Mouse (Mus musculus): ENCODE measurements around the gene Prpf6. TPM values are rescaled to one million over a fixed set of nuclear protein-coding genes. Genes with fewer than 3 reads are reported as not detected.

Gene Prpf6
- polyA plus RNA-seq, 1 experiment: 28.2 TPM

GRCm38 (mm10) chr2:181658930-181659555 lies 67.4 kb downstream of the Prpf6 start:
- DNase-seq (ENCODE audit: low read depth): no peak

DNA sequence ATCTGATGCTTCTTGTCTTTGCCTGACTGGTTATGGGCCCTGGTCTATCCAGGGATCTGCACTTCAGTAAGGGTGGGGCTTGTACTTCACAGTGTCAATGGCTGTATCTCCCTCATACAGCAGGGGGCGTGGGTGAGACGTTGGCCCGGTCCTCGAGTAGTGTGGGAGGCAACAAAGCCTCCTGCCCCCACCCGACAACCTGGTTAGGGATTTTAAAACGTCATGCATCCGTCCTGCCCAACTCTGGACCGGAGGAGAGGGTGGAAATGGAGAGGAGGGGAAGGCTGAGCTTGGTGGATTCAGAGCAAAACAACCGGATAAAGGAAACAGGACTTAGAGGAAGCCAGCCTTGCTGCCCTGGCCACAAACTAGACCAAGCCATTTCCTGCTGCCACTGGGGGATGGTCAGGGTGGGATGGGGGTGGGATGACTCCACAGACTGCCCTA lies 68.0 kb downstream of the Prpf6 start:
- no peak for DNase-seq (ENCODE audit: low read depth)

DNA sequence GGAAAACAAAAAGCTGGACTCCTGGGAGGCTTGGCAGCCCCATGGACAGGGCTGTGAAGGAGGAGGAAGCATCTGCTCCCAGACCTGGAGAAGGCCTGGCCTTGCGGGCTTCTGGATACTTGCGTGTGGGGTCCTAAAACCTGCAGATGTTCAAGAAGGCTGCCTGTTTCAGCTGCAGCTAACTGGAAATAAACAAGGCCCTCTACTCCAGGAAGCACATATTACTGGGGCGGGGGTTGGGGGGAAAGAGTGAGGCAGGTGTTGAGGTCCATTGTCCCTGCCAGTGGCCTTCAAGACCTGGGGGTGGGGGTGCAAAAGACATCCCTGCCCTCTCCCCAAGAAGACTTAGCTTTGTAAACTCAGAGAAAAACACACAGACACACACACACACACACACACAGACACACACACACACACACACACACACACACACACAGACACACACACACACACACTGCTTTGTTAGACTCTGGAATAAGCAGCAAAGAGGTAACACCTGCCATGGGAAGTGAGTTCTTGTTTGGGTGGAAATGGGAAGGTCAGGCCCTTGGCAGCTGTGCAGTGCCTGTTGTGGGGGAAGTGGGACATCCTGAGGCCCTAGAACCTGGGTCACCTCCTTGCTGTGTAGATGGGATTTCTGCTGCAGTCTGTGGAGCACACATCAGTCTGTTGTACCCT lies 71.1 kb downstream of the Prpf6 start:
- no peak for DNase-seq (ENCODE audit: low read depth)

DNA sequence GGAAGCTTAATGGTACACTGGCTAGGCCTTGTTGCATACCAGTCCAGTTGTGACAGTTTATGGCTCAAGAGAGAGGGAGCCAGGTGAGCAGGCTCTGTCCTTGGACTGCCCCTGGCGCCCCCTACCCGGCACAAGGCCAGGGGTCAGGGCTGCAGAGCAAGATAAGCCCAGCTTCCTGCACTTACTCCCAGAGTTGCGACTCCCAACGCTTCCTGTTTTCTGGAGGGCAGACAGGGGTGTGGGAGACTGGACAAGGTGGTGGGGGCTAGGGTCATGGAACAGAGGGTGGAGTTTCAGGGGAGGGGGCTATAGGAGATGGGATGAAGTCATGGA lies 71.6 kb downstream of the Prpf6 start:
- no peak for DNase-seq (ENCODE audit: low read depth)

GRCm38 (mm10) chr2:181670285-181670912 lies 78.7 kb downstream of the Prpf6 start:
- no peak for DNase-seq (ENCODE audit: low read depth)

DNA sequence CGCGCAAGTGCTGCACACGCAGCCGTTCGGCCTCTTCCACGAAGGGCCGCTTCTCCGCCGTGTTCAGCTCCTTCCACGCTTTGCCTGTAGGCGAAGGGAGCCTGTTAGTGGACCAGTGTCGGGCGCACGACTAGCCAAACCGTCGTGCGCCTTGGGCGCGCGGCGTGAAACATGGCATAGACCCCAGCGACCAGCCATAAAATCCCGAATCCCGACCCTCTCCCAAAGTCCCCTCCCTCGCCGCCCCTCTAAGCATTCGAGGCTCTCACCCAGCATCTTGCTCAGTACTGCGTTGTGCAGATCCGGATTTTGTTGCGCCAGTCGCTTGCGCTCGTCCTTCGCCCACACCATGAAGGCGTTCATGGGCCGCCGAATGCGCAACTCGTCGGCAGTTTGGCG lies 79.2 kb downstream of the Prpf6 start:
- no peak for DNase-seq (ENCODE audit: low read depth)

GRCm38 (mm10) chr2:181671326-181671725 lies 79.7 kb downstream of the Prpf6 start, which contains the start of gene Sox18:
TSS of gene Sox18 (minus strand) at chr2:181671640.
- DNase-seq (ENCODE audit: low read depth): no peak

GRCm38 (mm10) chr2:181671984-181672383 lies 80.3 kb downstream of the Prpf6 start:
- DNase-seq (ENCODE audit: low read depth): no peak

DNA sequence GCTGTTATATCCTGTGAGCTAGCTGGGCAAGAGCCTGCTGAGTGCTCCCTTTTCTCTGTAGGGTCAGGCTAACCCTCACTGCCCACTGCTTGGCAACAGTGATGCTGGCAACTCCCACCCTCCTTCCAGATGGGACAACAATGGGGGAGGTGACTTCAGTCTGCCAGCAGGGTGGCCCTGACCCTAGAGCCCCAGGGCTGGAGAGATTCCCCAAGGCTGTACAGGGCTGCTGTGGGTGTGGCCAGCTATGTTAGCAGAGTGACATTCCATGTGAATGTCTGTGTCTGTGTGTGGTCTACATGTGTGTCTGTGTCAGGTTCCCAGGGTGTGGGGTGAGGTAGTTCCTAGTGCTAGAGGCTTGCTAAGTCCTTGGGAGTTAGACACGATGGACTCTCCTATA lies 81.8 kb downstream of the Prpf6 start:
- no peak for DNase-seq (ENCODE audit: low read depth)

- no peak for DNase-seq (ENCODE audit: low read depth)
Observed at GRCm38 (mm10) chr2:181674934-181675333, 83.3 kb downstream of the Prpf6 start.

DNA sequence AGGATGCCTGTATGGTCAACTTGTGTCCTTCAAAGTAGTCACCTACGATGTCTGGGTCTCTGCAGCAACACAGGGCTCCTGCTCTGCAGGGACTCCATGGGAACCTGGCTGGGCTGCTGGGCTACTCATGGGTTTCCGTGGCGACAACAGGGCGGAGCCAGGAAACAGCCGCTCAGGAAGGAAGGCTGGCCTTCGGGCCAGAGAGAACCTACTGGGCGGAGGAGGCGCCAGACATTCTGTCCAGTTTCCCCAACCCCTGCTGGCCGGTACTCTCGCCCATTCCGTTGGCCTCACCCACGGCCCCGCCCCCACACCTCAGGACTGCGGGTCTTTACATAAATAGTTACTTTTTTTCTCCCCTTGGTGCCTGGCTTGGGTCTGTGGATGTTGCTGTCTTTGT lies 83.8 kb downstream of the Prpf6 start:
- no peak for DNase-seq (ENCODE audit: low read depth)

DNA sequence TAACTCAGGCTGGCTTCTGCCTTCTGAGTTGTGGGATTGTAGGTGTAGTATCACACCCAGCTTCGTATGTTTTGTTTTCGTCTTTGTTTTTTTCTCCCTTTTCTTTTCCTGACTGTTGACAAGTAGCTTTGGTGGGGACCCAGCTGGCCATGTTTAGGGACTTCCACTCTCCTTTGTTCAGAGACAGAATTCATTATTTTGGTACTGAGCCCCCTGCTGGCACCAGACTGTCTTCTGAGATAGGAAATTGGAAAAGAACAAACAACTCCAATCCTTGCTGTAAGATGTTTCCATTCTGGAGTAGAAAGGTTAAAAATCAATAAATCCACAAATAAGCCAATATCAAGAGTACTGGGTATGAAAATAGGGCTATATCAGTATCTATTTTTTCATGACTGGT lies 84.8 kb downstream of the Prpf6 start:
- DNase-seq (ENCODE audit: low read depth): no peak

GRCm38 (mm10) chr2:181677096-181677754 lies 85.6 kb downstream of the Prpf6 start:
- DNase-seq (ENCODE audit: low read depth): no peak

- no peak for DNase-seq (ENCODE audit: low read depth)
Observed at GRCm38 (mm10) chr2:181677755-181678098, 86.1 kb downstream of the Prpf6 start.

GRCm38 (mm10) chr2:181678780-181679179 lies 87.1 kb downstream of the Prpf6 start:
- peak; percentile 27 for DNase-seq (ENCODE audit: low read depth)

DNA sequence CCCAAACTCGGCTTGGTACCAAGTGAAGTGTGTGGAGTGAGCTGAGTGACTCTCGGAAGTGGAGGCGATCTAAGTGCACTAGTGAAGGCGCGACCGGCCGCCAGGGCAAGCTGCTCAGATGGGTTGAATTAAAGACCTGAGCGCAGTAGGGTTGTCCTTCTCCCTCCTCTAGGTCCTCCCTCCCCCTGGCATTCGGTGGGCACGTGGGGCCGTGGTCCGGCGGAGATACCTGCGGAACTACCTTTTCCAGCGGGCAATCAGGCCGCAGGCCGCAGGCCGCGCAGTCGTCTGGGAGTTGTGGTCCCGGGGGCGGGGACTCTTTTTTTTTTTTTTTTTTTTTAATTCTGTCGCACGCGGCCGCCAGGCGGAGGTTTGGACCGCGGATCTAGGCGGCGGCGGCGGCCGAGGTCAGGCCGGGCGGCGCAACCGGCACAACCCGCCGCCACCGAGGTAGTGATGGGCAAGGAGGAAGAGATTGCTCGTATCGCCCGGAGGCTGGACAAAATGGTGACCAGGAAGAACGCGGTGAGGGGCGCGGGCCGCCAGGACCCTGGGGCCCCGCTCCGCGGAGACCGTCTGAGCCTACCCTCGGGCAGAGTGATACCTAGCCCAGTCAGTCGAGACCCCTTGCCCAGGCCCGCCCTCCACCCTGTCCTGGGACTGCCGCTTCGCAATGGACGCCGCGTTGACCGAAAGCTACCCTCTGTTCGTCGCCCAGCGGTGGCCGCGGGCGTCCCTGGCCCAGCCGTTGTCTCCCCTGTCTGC lies 88.5 kb downstream of the Prpf6 start, which contains the start of gene Tcea2:
Gene Tcea2 (plus strand): TSS at position 360 of the 765 bp plus-strand sequence.
- DNase-seq (ENCODE audit: low read depth): peak; percentile 13

GRCm38 (mm10) chr2:181680716-181681117 lies 89.0 kb downstream of the Prpf6 start:
- DNase-seq (ENCODE audit: low read depth): no peak

DNA sequence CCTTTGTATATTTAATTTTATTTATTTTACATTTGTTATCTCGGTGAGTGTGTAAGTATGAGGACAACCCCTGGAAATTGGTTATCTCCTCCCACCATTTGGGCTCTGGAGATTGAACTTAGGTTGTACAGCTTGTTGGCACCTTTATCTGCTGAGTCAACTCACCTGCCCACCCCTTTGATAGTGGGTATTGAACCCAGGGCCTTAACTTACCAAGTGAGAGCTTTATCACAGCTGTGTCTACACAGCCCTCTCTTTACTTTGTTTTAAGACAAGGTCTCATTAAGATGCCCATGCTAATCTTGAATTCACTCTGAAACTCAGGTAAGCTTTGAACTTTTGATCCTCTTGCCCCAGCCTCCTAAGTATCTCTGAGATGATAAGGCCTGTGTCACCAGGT lies 90.3 kb downstream of the Prpf6 start:
- no peak for DNase-seq (ENCODE audit: low read depth)

GRCm38 (mm10) chr2:181683381-181683780 lies 91.7 kb downstream of the Prpf6 start:
- no peak for DNase-seq (ENCODE audit: low read depth)

DNA sequence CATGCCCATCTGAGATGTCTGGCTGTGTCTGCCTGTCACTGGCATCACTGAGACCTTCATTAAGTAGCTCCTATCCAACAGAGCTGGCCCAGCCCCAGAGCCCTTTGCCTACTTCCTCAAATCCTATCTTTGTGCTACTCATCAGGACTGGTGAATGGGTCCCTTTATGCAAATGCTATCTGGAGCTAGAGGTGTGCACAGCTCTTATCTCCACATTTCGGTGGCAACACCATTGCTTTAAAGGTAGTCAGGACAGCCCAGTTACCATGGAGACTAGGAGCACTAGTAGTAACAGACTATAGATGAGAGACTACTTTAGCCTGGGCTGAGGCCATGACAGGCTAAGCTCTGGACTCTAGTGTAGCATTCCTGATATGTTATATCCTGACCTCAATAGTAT lies 93.0 kb downstream of the Prpf6 start:
- DNase-seq (ENCODE audit: low read depth): no peak

DNA sequence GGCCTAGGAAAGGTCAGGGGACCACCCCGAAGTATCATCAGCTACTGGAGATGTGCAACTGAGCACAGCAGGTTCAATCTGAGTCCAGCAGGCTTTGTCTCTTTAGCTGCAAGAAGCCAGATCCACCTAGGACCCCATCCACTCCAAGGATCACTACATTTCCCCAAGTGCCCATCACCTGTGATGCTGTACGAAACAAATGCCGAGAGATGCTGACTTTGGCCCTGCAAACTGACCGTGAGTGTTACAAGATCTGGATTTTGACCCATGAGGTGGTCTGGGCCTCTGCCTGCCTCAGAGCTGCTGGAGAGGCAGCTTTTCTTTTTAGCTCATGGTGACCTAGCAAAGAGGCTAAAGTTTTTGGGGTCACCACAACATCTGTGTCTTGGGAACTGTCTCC lies 94.0 kb downstream of the Prpf6 start:
- DNase-seq (ENCODE audit: low read depth): no peak

GRCm38 (mm10) chr2:181687586-181687985 lies 95.9 kb downstream of the Prpf6 start:
- no peak for DNase-seq (ENCODE audit: low read depth)

All from gonadal fat pad, adult 2 months (tissue).